Mouse (Mus musculus) intestine, postnatal 0 days (tissue): ENCODE results near the gene Msrb3. TPM values are rescaled to one million over a fixed set of nuclear protein-coding genes. Genes with fewer than 3 reads are reported as not detected.
A peak's percentile ranks its signal among the peaks of the same experiment; 100 is the strongest.

Source experiments
- ATAC-seq: fragments of 200-750 bp; cut with Nextera tagmentation; 2 replicates; pipeline ENCODE4 v1.8.0; 2017; ENCODE audit warnings: mild to moderate bottlenecking, moderate TSS enrichment, moderate library complexity
- H3K27ac ChIP-seq: fragments of 300-500 bp; sonication (generic); 2 replicates; pipeline ENCODE4 v1.5.1; 2014; ENCODE audit warnings: mild to moderate bottlenecking, low read depth, low read length, moderate library complexity
- H3K27me3 ChIP-seq: fragments of 300-500 bp; sonication (generic); replicated peaks from 2 replicates; pipeline ENCODE4 v1.6.1; 2014; ENCODE audit warnings: low read length, mixed read lengths; ENCODE audit not compliant: control insufficient read depth, insufficient read depth
- H3K36me3 ChIP-seq: fragments of 300-500 bp; sonication (generic); 2 replicates; pipeline ENCODE4 v1.6.1; 2014; ENCODE audit warnings: mild to moderate bottlenecking, moderate library complexity; ENCODE audit not compliant: control insufficient read depth, insufficient read depth
- H3K4me1 ChIP-seq: fragments of 300-500 bp; sonication (generic); replicated peaks from 2 replicates; pipeline ENCODE4 v1.6.1; 2014; ENCODE audit warnings: antibody characterized with exemption, low read length, mixed read lengths; ENCODE audit not compliant: control insufficient read depth, insufficient read depth
- H3K4me2 ChIP-seq: fragments of 300-500 bp; sonication (generic); replicated peaks from 2 replicates; pipeline ENCODE4 v1.6.1; 2014; ENCODE audit warnings: low read depth, mild to moderate bottlenecking, moderate library complexity
- H3K4me3 ChIP-seq: fragments of 300-500 bp; sonication (generic); 2 replicates; pipeline ENCODE4 v1.5.1; 2014; ENCODE audit warnings: low read depth, low read length
- H3K9ac ChIP-seq: fragments of 300-500 bp; sonication (generic); 2 replicates; pipeline ENCODE4 v1.6.1; 2014; ENCODE audit warnings: mild to moderate bottlenecking, low read depth, low read length
- H3K9me3 ChIP-seq: fragments of 300-500 bp; sonication (generic); 2 replicates; pipeline ENCODE4 v1.6.1; 2016; ENCODE audit warnings: mixed run types; ENCODE audit not compliant: control insufficient read depth
- CTCF ChIP-seq: sonication (generic); IDR thresholded peaks from 2 replicates; pipeline ENCODE4 v1.5.1; 2016; ENCODE audit warnings: low read depth, mild to moderate bottlenecking, control low read depth, antibody characterized with exemption, moderate library complexity
- WGBS: fragments of 180-500 bp; shearing (Covaris S2); extraction: QIAGEN DNeasy Blood & Tissue Kit; methylation state at CpG from one replicate; pipeline ENCODE4 v1.1.7; 2014; 5-methylcytosine and 5-hydroxymethylcytosine counted together
- polyA plus RNA-seq: library from polyadenylated mRNA; unstranded; fragments of >200 nt; fragmentation: Nextera tagmentation; extraction: Ambion mirVana; gene quantifications from 2 replicates; pipeline ENCODE4 v1.2.1, GENCODE M21; 2015

Msrb3 gene
- polyA plus RNA-seq, 1 experiment from 2014 or later, result 17.2 TPM

GRCm38 (mm10) chr10:120871630-120872482 is 27.0 kb downstream of the Msrb3 start:
- Histone ChIP-seq H3K4me2 (peak overlapping the region; percentile 73), H3K9me3 (no peaks in the 10 kb centered on the region), H3K4me3 (peak overlapping the region; percentile 31), H3K27ac (peak overlapping the region; percentile 41; the same call in 1 of the 2 replicates), H3K4me1 (peaks cover 5% of the 10 kb centered on the region), H3K27me3 (no peaks in the 10 kb centered on the region), H3K9ac (no peak overlapping the region), H3K36me3 (no peaks in the 10 kb centered on the region)
- ATAC-seq, result 0 out of 2 replicates have a peak, but pooled peaks have one; percentile 15
- WGBS, result 32% methylated on average over 22 of the region's 22 CpGs
- no peak for TF ChIP-seq CTCF

- WGBS, result 75% methylated on average over 14 of the region's 14 CpGs
- Histone ChIP-seq H3K27me3 (no peaks in the 10 kb centered on the region), H3K27ac (no peak overlapping the region), H3K4me1 (peaks cover 5% of the 10 kb centered on the region), H3K4me2 (no peak overlapping the region), H3K9ac (no peak overlapping the region), H3K9me3 (no peaks in the 10 kb centered on the region), H3K4me3 (no peak overlapping the region), H3K36me3 (no peaks in the 10 kb centered on the region)
- no peak for ATAC-seq
- TF ChIP-seq CTCF, result no peak
Observed at GRCm38 (mm10) chr10:120871096-120871495, 27.8 kb downstream of the Msrb3 start.

GRCm38 (mm10) chr10:120869241-120869775 is 29.6 kb downstream of the Msrb3 start:
- H3K27me3 ChIP-seq, result no peaks in the 10 kb centered on the region
- TF ChIP-seq CTCF, result no peak
- H3K4me3 ChIP-seq, result no peak overlapping the region
- H3K36me3 ChIP-seq, result no peaks in the 10 kb centered on the region
- H3K9me3 ChIP-seq, result no peaks in the 10 kb centered on the region
- H3K4me1 ChIP-seq, result peaks cover 5% of the 10 kb centered on the region
- ATAC-seq, result no peak
- no peak overlapping the region for H3K27ac ChIP-seq
- 91% methylated on average over 22 of the region's 22 CpGs for WGBS
- H3K4me2 ChIP-seq, result no peak overlapping the region
- H3K9ac ChIP-seq, result no peak overlapping the region

- Histone ChIP-seq H3K9me3 (no peaks in the 10 kb centered on the region), H3K27me3 (no peaks in the 10 kb centered on the region), H3K4me3 (no peak overlapping the region), H3K27ac (no peak overlapping the region), H3K4me2 (no peak overlapping the region), H3K36me3 (no peaks in the 10 kb centered on the region), H3K9ac (no peak overlapping the region), H3K4me1 (no peaks in the 10 kb centered on the region)
- ATAC-seq, result no peak
- WGBS, result 12% methylated on average over 9 of the region's 9 CpGs
- peak; percentile 96 for TF ChIP-seq CTCF
Observed at GRCm38 (mm10) chr10:120864446-120864845, 34.5 kb downstream of the Msrb3 start.

- no peak for TF ChIP-seq CTCF
- no peaks in the 10 kb centered on the region for H3K9me3 ChIP-seq
- no peaks in the 10 kb centered on the region for H3K27me3 ChIP-seq
- H3K36me3 ChIP-seq, result no peaks in the 10 kb centered on the region
- no peak overlapping the region for H3K4me2 ChIP-seq
- no peak for ATAC-seq
- 90% methylated on average over 12 of the region's 12 CpGs for WGBS
- no peak overlapping the region for H3K4me3 ChIP-seq
- H3K4me1 ChIP-seq, result no peaks in the 10 kb centered on the region
- H3K9ac ChIP-seq, result no peak overlapping the region
- no peak overlapping the region for H3K27ac ChIP-seq
Observed at GRCm38 (mm10) chr10:120861674-120862073, 37.2 kb downstream of the Msrb3 start.

GRCm38 (mm10) chr10:120861194-120861593 is 37.7 kb downstream of the Msrb3 start:
- no peaks in the 10 kb centered on the region for H3K9me3 ChIP-seq
- no peaks in the 10 kb centered on the region for H3K36me3 ChIP-seq
- 86% methylated on average over 3 of the region's 3 CpGs for WGBS
- TF ChIP-seq CTCF, result peak; percentile 74
- H3K4me2 ChIP-seq, result no peak overlapping the region
- H3K27ac ChIP-seq, result no peak overlapping the region
- no peaks in the 10 kb centered on the region for H3K27me3 ChIP-seq
- no peak for ATAC-seq
- no peak overlapping the region for H3K9ac ChIP-seq
- no peak overlapping the region for H3K4me3 ChIP-seq
- no peaks in the 10 kb centered on the region for H3K4me1 ChIP-seq
